Mouse (Mus musculus): ENCODE data around the gene Epsti1. TPM values are rescaled to one million over a fixed set of nuclear protein-coding genes. Genes with fewer than 3 reads are reported as not detected.
A peak's percentile ranks its signal among the peaks of the same experiment; 100 is the strongest.

Epsti1 gene
- total RNA-seq, 4 experiments from 2014 or later, result 1.1 to 2.5 (median 1.6) TPM

GRCm38 (mm10) chr14:77923076-77923865 lies 19.2 kb downstream of the Epsti1 start:
- no peak for DNase-seq

- no peak for DNase-seq
These were observed 21.4 kb downstream of the Epsti1 start for GRCm38 (mm10) chr14:77925414-77925813.

- DNase-seq, result no peak
These were observed 22.7 kb downstream of the Epsti1 start for GRCm38 (mm10) chr14:77926718-77927117.

- DNase-seq, result peak; percentile 35
These were observed 24.0 kb downstream of the Epsti1 start for GRCm38 (mm10) chr14:77928021-77928420.

GRCm38 (mm10) chr14:77928653-77929052 lies 24.6 kb downstream of the Epsti1 start:
- DNase-seq, result no peak

GRCm38 (mm10) chr14:77929139-77929678 lies 25.2 kb downstream of the Epsti1 start:
- no peak for DNase-seq

- no peak for DNase-seq
These were observed 28.4 kb downstream of the Epsti1 start for GRCm38 (mm10) chr14:77932150-77933047.

GRCm38 (mm10) chr14:77933243-77933642 lies 29.2 kb downstream of the Epsti1 start:
- DNase-seq, result peak; percentile 35

- DNase-seq, result no peak
These were observed 30.4 kb downstream of the Epsti1 start for GRCm38 (mm10) chr14:77934431-77934830.

GRCm38 (mm10) chr14:77941105-77941504 lies 37.1 kb downstream of the Epsti1 start:
- DNase-seq, result no peak

- no peak for DNase-seq
These were observed 38.2 kb downstream of the Epsti1 start for GRCm38 (mm10) chr14:77942235-77942634.

- DNase-seq, result no peak
These were observed 38.9 kb downstream of the Epsti1 start for GRCm38 (mm10) chr14:77942793-77943558.

GRCm38 (mm10) chr14:77961741-77962140 lies 57.7 kb downstream of the Epsti1 start:
- no peak for DNase-seq

- DNase-seq, result no peak
These were observed 59.5 kb downstream of the Epsti1 start for GRCm38 (mm10) chr14:77963525-77963924.

- no peak for DNase-seq
These were observed 67.3 kb downstream of the Epsti1 start for GRCm38 (mm10) chr14:77971355-77971754.

- DNase-seq, result no peak
These were observed 70.2 kb downstream of the Epsti1 start for GRCm38 (mm10) chr14:77974221-77974620.

GRCm38 (mm10) chr14:77975702-77976101 lies 71.7 kb downstream of the Epsti1 start:
- no peak for DNase-seq

GRCm38 (mm10) chr14:77981516-77981915 lies 77.5 kb downstream of the Epsti1 start:
- DNase-seq, result no peak

- no peak for DNase-seq
These were observed 93.7 kb downstream of the Epsti1 start for GRCm38 (mm10) chr14:77997731-77998130.

- no peak for DNase-seq
These were observed 100.4 kb downstream of the Epsti1 start for GRCm38 (mm10) chr14:78004486-78004885.

- no peak for DNase-seq
These were observed 104.0 kb downstream of the Epsti1 start for GRCm38 (mm10) chr14:78008019-78008418.

- no peak for DNase-seq
These were observed 107.8 kb downstream of the Epsti1 start for GRCm38 (mm10) chr14:78011808-78012207.
